Mouse (Mus musculus): ENCODE measurements at regions not wholly inside any gene's neighbourhood (a gene's known extent, or its start where the extent isn't known, plus 50 kb on each side); places are given as distances from the start of the nearest gene placed in this dataset.

DNA sequence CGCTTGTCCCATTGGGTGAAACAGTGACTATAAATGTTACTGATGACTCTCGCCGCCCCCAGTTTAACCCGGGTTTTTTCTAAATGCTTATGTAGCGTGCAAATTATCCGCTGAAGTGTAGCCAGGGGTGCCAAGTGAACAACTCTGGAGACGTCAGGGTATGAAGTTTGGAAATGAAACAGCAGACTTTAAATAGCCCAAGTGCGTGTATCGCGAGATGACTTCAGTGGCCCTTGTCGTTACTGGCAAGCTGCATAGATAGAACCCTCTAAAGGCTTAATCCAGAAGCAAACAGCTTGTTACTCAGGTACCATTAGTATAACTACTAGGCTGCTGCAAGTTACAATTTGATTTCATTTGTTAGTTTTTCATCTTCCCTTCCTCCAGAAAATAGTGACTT, 192.1 kb upstream of the Eya4 start:
- TF ChIP-seq POLR2A (IDR thresholded peaks at IDR 0.05; ENCODE audit: low read depth, low read length) (no peak), CTCF (IDR thresholded peaks at IDR 0.05; ENCODE audit: borderline replicate concordance, insufficient read depth, low read length) (no peak)

Measured in embryonic fibroblast, embryonic 13.5 days (primary cell).